Mouse (Mus musculus) MEL (cell line): ENCODE data around the gene Ergic1. TPM values are rescaled to one million over a fixed set of nuclear protein-coding genes. Genes with fewer than 3 reads are reported as not detected.

Experiments used
- DNase-seq: peaks from one replicate; pipeline ENCODE4 v3.0.0; 2011; ENCODE audit warnings: low read depth, low spot score
- H3K27ac ChIP-seq: 2 replicates; pipeline ENCODE4 v1.5.1; 2012; ENCODE audit warnings: low read depth, mild to moderate bottlenecking, control low read depth, low read length, moderate library complexity; ENCODE audit not compliant: control insufficient read depth
- H3K27me3 ChIP-seq, 2 experiments: fragments of 150-350 bp in 1 of 2; sonication (generic) in 1 of 2; 2 replicates each; pipeline ENCODE4 v1.6.1; 2012; ENCODE audit warnings: low read length in 2 of 2, mild to moderate bottlenecking in 2 of 2, improper control_type of control experiment in 1 of 2, moderate library complexity in 1 of 2; ENCODE audit not compliant: insufficient read depth in 2 of 2, control insufficient read depth in 1 of 2
- H3K36me3 ChIP-seq, 2 experiments: 2 replicates each; pipeline ENCODE4 v1.6.1; 2012 to 2014; ENCODE audit warnings: low read length in 2 of 2, improper control_type of control experiment in 1 of 2, inconsistent platforms in 1 of 2, mild to moderate bottlenecking in 1 of 2; ENCODE audit not compliant: insufficient read depth in 2 of 2, control insufficient read depth in 1 of 2
- H3K4me1 ChIP-seq, 2 experiments: fragments of 150-350 bp in 1 of 2; sonication (generic) in 1 of 2; 2 replicates each; pipeline ENCODE4 v1.6.1; 2012; ENCODE audit warnings: low read length in 2 of 2, improper control_type of control experiment in 1 of 2, mild to moderate bottlenecking in 1 of 2; ENCODE audit not compliant: insufficient read depth in 2 of 2, control insufficient read depth in 1 of 2
- H3K4me3 ChIP-seq, 2 experiments: fragments of 150-350 bp in 1 of 2; sonication (generic) in 1 of 2; 2 replicates each; pipeline ENCODE4 v1.5.1; 2012; ENCODE audit warnings: low read depth in 2 of 2, low read length in 2 of 2, mild to moderate bottlenecking in 2 of 2, moderate library complexity in 2 of 2, control low read depth in 1 of 2, improper control_type of control experiment in 1 of 2; ENCODE audit not compliant: control insufficient read depth in 1 of 2, insufficient read depth in 1 of 2
- H3K79me2 ChIP-seq: 2 replicates; pipeline ENCODE4 v1.6.1; 2012; ENCODE audit warnings: mild to moderate bottlenecking, low read length, moderate library complexity; ENCODE audit not compliant: control insufficient read depth, poor library complexity, insufficient read depth
- H3K9ac ChIP-seq: 2 replicates; pipeline ENCODE4 v1.6.1; 2012; ENCODE audit warnings: low read depth, mild to moderate bottlenecking, control low read depth, low read length, moderate library complexity; ENCODE audit not compliant: control insufficient read depth, poor library complexity, severe bottlenecking
- H3K9me3 ChIP-seq: fragments of 150-350 bp; sonication (generic); replicated peaks from 2 replicates; pipeline ENCODE4 v1.6.1; 2012; ENCODE audit warnings: mild to moderate bottlenecking, low read length, improper control_type of control experiment, moderate library complexity; ENCODE audit not compliant: insufficient read depth
- CHD2 ChIP-seq: IDR thresholded peaks from 2 replicates; pipeline ENCODE4 v1.6.1; 2011; ENCODE audit warnings: low read length, improper control_type of control experiment
- CTCF ChIP-seq, 3 experiments: IDR thresholded peaks in 2 of 3; conservative IDR thresholded peaks in 1 of 3; 2 replicates each; pipeline ENCODE4 v1.5.1; 2011 to 2012; ENCODE audit warnings: low read length in 3 of 3, low read depth in 2 of 3, mild to moderate bottlenecking in 2 of 3, improper control_type of control experiment in 1 of 3, inconsistent platforms in 1 of 3, mixed read lengths in 1 of 3, moderate library complexity in 1 of 3; ENCODE audit not compliant: control insufficient read depth in 1 of 3, insufficient read depth in 1 of 3, poor library complexity in 1 of 3, severe bottlenecking in 1 of 3
- E2F4 ChIP-seq: IDR thresholded peaks from 2 replicates; pipeline ENCODE4 v1.6.1; 2011; ENCODE audit warnings: low read depth, low read length, improper control_type of control experiment, borderline replicate concordance
- ELF1 ChIP-seq: IDR thresholded peaks from 2 replicates; pipeline ENCODE4 v1.6.1; 2014; ENCODE audit warnings: low read depth, mild to moderate bottlenecking, inconsistent platforms, low read length, improper control_type of control experiment, moderate library complexity
- EP300 ChIP-seq, 2 experiments: IDR thresholded peaks; 2 replicates each; pipeline ENCODE4 v1.6.1; 2011; ENCODE audit warnings: improper control_type of control experiment in 2 of 2, low read length in 2 of 2, low read depth in 1 of 2, mild to moderate bottlenecking in 1 of 2
- ETS1 ChIP-seq: IDR thresholded peaks from 2 replicates; pipeline ENCODE4 v1.6.1; 2012; ENCODE audit warnings: low read depth, mild to moderate bottlenecking, inconsistent platforms, low read length, improper control_type of control experiment, moderate library complexity
- GATA1 ChIP-seq: IDR thresholded peaks from 2 replicates; pipeline ENCODE4 v1.6.1; 2011; ENCODE audit warnings: low read depth, low read length, improper control_type of control experiment
- HCFC1 ChIP-seq: IDR thresholded peaks from 2 replicates; pipeline ENCODE4 v1.6.1; 2012; ENCODE audit warnings: low read depth, mild to moderate bottlenecking, inconsistent platforms, low read length, improper control_type of control experiment, moderate library complexity
- KAT2A ChIP-seq: conservative IDR thresholded peaks from 2 replicates; pipeline ENCODE4 v1.6.1; 2012; ENCODE audit warnings: low read depth, low read length, improper control_type of control experiment, inconsistent platforms
- MAFK ChIP-seq: IDR thresholded peaks from 2 replicates; pipeline ENCODE4 v1.6.1; 2011; ENCODE audit warnings: low read depth, mild to moderate bottlenecking, low read length, improper control_type of control experiment, borderline replicate concordance
- MAX ChIP-seq: IDR thresholded peaks from 2 replicates; pipeline ENCODE4 v1.6.1; 2011; ENCODE audit warnings: low read length, improper control_type of control experiment
- MAZ ChIP-seq: IDR thresholded peaks from 2 replicates; pipeline ENCODE4 v1.6.1; 2012; ENCODE audit warnings: low read depth, mild to moderate bottlenecking, inconsistent platforms, low read length, improper control_type of control experiment
- MEF2A ChIP-seq: IDR thresholded peaks from 2 replicates; pipeline ENCODE4 v1.6.1; 2014; ENCODE audit warnings: low read depth, mild to moderate bottlenecking, inconsistent platforms, low read length, improper control_type of control experiment; ENCODE audit not compliant: poor library complexity, insufficient replicate concordance, severe bottlenecking; ENCODE audit errors: extremely low read depth
- MXI1 ChIP-seq: IDR thresholded peaks from 2 replicates; pipeline ENCODE4 v1.6.1; 2011; ENCODE audit warnings: mild to moderate bottlenecking, low read depth, low read length, improper control_type of control experiment
- MYC ChIP-seq: IDR thresholded peaks from 2 replicates; pipeline ENCODE4 v1.6.1; 2011; ENCODE audit warnings: low read depth, mild to moderate bottlenecking, low read length, improper control_type of control experiment, moderate library complexity
- NELFE ChIP-seq: IDR thresholded peaks from 2 replicates; pipeline ENCODE4 v1.6.1; 2011; ENCODE audit warnings: low read depth, low read length, improper control_type of control experiment
- POLR2A ChIP-seq, 2 experiments: IDR thresholded peaks; 2 replicates each; pipeline ENCODE4 v1.6.1; 2011 to 2012; ENCODE audit warnings: low read length in 2 of 2, mild to moderate bottlenecking in 2 of 2, control low read depth in 1 of 2, improper control_type of control experiment in 1 of 2, low read depth in 1 of 2, moderate library complexity in 1 of 2; ENCODE audit not compliant: control insufficient read depth in 1 of 2, insufficient read depth in 1 of 2, poor library complexity in 1 of 2
- POLR2AphosphoS5 ChIP-seq: IDR thresholded peaks from 2 replicates; pipeline ENCODE4 v1.6.1; 2012; ENCODE audit warnings: low read depth, borderline replicate concordance, mild to moderate bottlenecking, inconsistent platforms, low read length, moderate library complexity, mixed read lengths
- RAD21 ChIP-seq: IDR thresholded peaks from 2 replicates; pipeline ENCODE4 v1.6.1; 2011; ENCODE audit warnings: mild to moderate bottlenecking, low read depth, low read length, improper control_type of control experiment
- RCOR1 ChIP-seq: IDR thresholded peaks from 2 replicates; pipeline ENCODE4 v1.6.1; 2012; ENCODE audit warnings: low read depth, mild to moderate bottlenecking, inconsistent platforms, low read length, improper control_type of control experiment
- SIN3A ChIP-seq: IDR thresholded peaks from 2 replicates; pipeline ENCODE4 v1.6.1; 2012; ENCODE audit warnings: low read length, improper control_type of control experiment, inconsistent platforms
- TBP ChIP-seq: IDR thresholded peaks from 2 replicates; pipeline ENCODE4 v1.8.0; 2011; ENCODE audit warnings: low read depth, low read length, improper control_type of control experiment
- TCF12 ChIP-seq: IDR thresholded peaks from 2 replicates; pipeline ENCODE4 v1.6.1; 2014; ENCODE audit warnings: low read depth, mild to moderate bottlenecking, inconsistent platforms, low read length, improper control_type of control experiment, moderate library complexity
- UBTF ChIP-seq: IDR thresholded peaks from 2 replicates; pipeline ENCODE4 v1.6.1; 2012; ENCODE audit warnings: low read depth, mild to moderate bottlenecking, inconsistent platforms, low read length, improper control_type of control experiment, moderate library complexity, borderline replicate concordance; ENCODE audit not compliant: insufficient read depth
- USF1 ChIP-seq: IDR thresholded peaks from 2 replicates; pipeline ENCODE4 v1.6.1; 2014; ENCODE audit warnings: low read depth, mild to moderate bottlenecking, inconsistent platforms, low read length, improper control_type of control experiment, moderate library complexity
- ZKSCAN1 ChIP-seq: IDR thresholded peaks from 2 replicates; pipeline ENCODE4 v1.6.1; 2012; ENCODE audit warnings: low read depth, mild to moderate bottlenecking, inconsistent platforms, low read length, improper control_type of control experiment, moderate library complexity
- ZMIZ1 ChIP-seq: IDR thresholded peaks from 2 replicates; pipeline ENCODE4 v1.6.1; 2012; ENCODE audit warnings: low read depth, mild to moderate bottlenecking, inconsistent platforms, low read length, improper control_type of control experiment, moderate library complexity
- ZNF384 ChIP-seq: IDR thresholded peaks from 2 replicates; pipeline ENCODE4 v1.6.1; 2012; ENCODE audit warnings: low read depth, mild to moderate bottlenecking, inconsistent platforms, low read length, improper control_type of control experiment
- polyA plus RNA-seq, 2 experiments: library from polyadenylated mRNA; stranded (reverse) in 1 of 2; unstranded in 1 of 2; fragments of >175 nt in 1 of 2; fragments of >200 nt in 1 of 2; gene quantifications; 2 replicates each; pipeline versions ENCODE4 v1.2.1 to v1.2.4; 2012; ENCODE audit warnings: low replicate concordance in 2 of 2, low read depth in 1 of 2; ENCODE audit not compliant: insufficient read length in 2 of 2, insufficient read depth in 1 of 2, missing spikeins in 1 of 2
- total RNA-seq: library from RNA; depleted of rRNA; stranded (reverse); fragments of 300-350 nt; gene quantifications from 2 replicates; pipeline ENCODE4 v1.2.3, GENCODE M21; 2012; rRNA removed

The Ergic1 gene
- total RNA-seq, result 73.8 and 78.5 TPM in 2 replicates
- 100 to 1,000 TPM in 1 of 2 experiments, 10 to 100 TPM in 1; 95.6 to 730 TPM for polyA plus RNA-seq

- H3K79me2 ChIP-seq, result peaks cover 22% of the 10 kb centered on the region
- peaks cover 0 to 3% of the 10 kb centered on the region in 2 experiments; a peak in 3 of 4 replicates for H3K36me3 ChIP-seq
- peak within 1 kb of the TSS; percentile 65 to 96 for H3K4me3 ChIP-seq
- H3K9ac ChIP-seq, result peak within 1 kb of the TSS; percentile 86
- H3K4me1 ChIP-seq, result peaks cover 0 to 2% of the 10 kb centered on the region in 2 experiments; a peak in 1 of 4 replicates
- peaks cover 0 to under 1% of the 10 kb centered on the region in 2 experiments; a peak in 2 of 4 replicates for H3K27me3 ChIP-seq
- peak; percentile 86 for DNase-seq
- H3K9me3 ChIP-seq, result no peaks in the 10 kb centered on the region
- H3K27ac ChIP-seq, result peak within 1 kb of the TSS; percentile 52
- TF ChIP-seq HCFC1 (peak; percentile 80), MEF2A (no peak), KAT2A (peak; percentile 41; the same call in 1 of the 2 replicates), RAD21 (no peak), ELF1 (peak; percentile 43; the same call in 1 of the 2 replicates), MYC (peak; percentile 37; the same call in 1 of the 2 replicates), POLR2AphosphoS5 (no peak), NELFE (peak; percentile 74), SIN3A (peak; percentile 65; the same call in 1 of the 2 replicates), POLR2A (IDR thresholded peaks at IDR 0.05; ENCODE audit: control insufficient read depth in 1 of 2, insufficient read depth in 1 of 2, low read depth in 1 of 2, low read length in 2 of 2, poor library complexity in 1 of 2) (peak; percentile 25 to 83; a peak in 2 of 4 replicates), CHD2 (no peak; the same call in 1 of the 2 replicates), MAZ (peak; percentile 71), MAFK (0 out of 2 replicates have a peak, but pooled peaks have one; percentile 20), ZMIZ1 (peak; percentile 88), EP300 (IDR thresholded peaks at IDR 0.05; ENCODE audit: low read depth in 1 of 2, low read length in 2 of 2) (no peak; a peak in 1 of 4 replicates), ZNF384 (no peak), CTCF (IDR thresholded peaks at IDR 0.05 in 2 of 3, conservative IDR thresholded peaks at IDR 0.05 in 1 of 3; ENCODE audit: control insufficient read depth in 1 of 3, insufficient read depth in 1 of 3, low read depth in 2 of 3, low read length in 3 of 3, poor library complexity in 1 of 3, severe bottlenecking in 1 of 3) (no peak), UBTF (no peak), USF1 (no peak), MXI1 (peak; percentile 96), E2F4 (no peak), ZKSCAN1 (no peak), GATA1 (no peak), RCOR1 (0 out of 2 replicates have a peak, but pooled peaks have one; percentile 33), MAX (peak; percentile 58; the same call in 1 of the 2 replicates), ETS1 (peak; percentile 46; the same call in 1 of the 2 replicates), TBP (peak; percentile 66), TCF12 (peak; percentile 39; the same call in 1 of the 2 replicates)
These were observed at the start of gene Ergic1 for GRCm38 (mm10) chr17:26561290-26561640. Ergic1 (plus strand) TSS chr17:26561489.
